Mouse (Mus musculus): Measurements from ENCODE around the gene Ctrb1. TPM values are rescaled to one million over a fixed set of nuclear protein-coding genes. Genes with fewer than 3 reads are reported as not detected.

Ctrb1 gene
- polyA plus RNA-seq, 1 experiment from 2014 or later, result 387 TPM

- Histone ChIP-seq H3K4me3 (ENCODE audit: low read depth, low read length) (no peak overlapping the region), H3K9ac (ENCODE audit: low read length) (no peak overlapping the region), H3K4me2 (ENCODE audit: low read length) (peak overlapping the region; percentile 20; the same call in 1 of the 2 replicates), H3K27me3 (replicated peaks; ENCODE audit: control insufficient read depth, insufficient read depth, low read length) (no peaks in the 10 kb centered on the region), H3K36me3 (ENCODE audit: control insufficient read depth, insufficient read depth, low read length) (peaks cover 1% of the 10 kb centered on the region; the same call in 1 of the 2 replicates), H3K4me1 (replicated peaks; ENCODE audit: control insufficient read depth, insufficient read depth, low read length) (peaks cover 33% of the 10 kb centered on the region), H3K27ac (ENCODE audit: low read depth) (peak overlapping the region; percentile 74), H3K9me3 (ENCODE audit: control insufficient read depth, low read length) (no peaks in the 10 kb centered on the region)
- DNase-seq (ENCODE audit: low spot score), result no peak
- no peak; the same call in 1 of the 2 replicates for ATAC-seq (replicated peaks; ENCODE audit: low FRiP score, low TSS enrichment, low read depth)
- 57% methylated on average over 7 of the region's 7 CpGs for WGBS
Measured at GRCm38 (mm10) chr8:111726102-111726900, 35.5 kb upstream of the Ctrb1 start.

- DNase-seq (ENCODE audit: low spot score) (no peak), ATAC-seq (replicated peaks; ENCODE audit: low FRiP score, low TSS enrichment, low read depth) (no peak)
Measured at GRCm38 (mm10) chr8:111725341-111725740, 34.5 kb upstream of the Ctrb1 start.

GRCm38 (mm10) chr8:111720115-111720544, 29.3 kb upstream of the Ctrb1 start:
- Histone ChIP-seq H3K27ac (ENCODE audit: low read depth) (no peak overlapping the region), H3K4me2 (ENCODE audit: low read length) (no peak overlapping the region), H3K36me3 (ENCODE audit: control insufficient read depth, insufficient read depth, low read length) (peaks cover 30% of the 10 kb centered on the region), H3K27me3 (replicated peaks; ENCODE audit: control insufficient read depth, insufficient read depth, low read length) (no peaks in the 10 kb centered on the region), H3K9me3 (ENCODE audit: control insufficient read depth, low read length) (no peaks in the 10 kb centered on the region), H3K4me1 (replicated peaks; ENCODE audit: control insufficient read depth, insufficient read depth, low read length) (peaks cover 29% of the 10 kb centered on the region), H3K4me3 (ENCODE audit: low read depth, low read length) (no peak overlapping the region), H3K9ac (ENCODE audit: low read length) (no peak overlapping the region)
- no peak for DNase-seq (ENCODE audit: low spot score)
- WGBS, result 41% methylated on average over 4 of the region's 4 CpGs
- no peak for ATAC-seq (replicated peaks; ENCODE audit: low FRiP score, low TSS enrichment, low read depth)

More at GRCm38 (mm10) chr8:111725341-111725740, 34.5 kb upstream of the Ctrb1 start:
- Histone ChIP-seq H3K4me3 (ENCODE audit: low read depth, low read length) (no peak overlapping the region), H3K9me3 (ENCODE audit: control insufficient read depth, low read length) (no peaks in the 10 kb centered on the region), H3K36me3 (ENCODE audit: control insufficient read depth, insufficient read depth, low read length) (peaks cover 11% of the 10 kb centered on the region), H3K27me3 (replicated peaks; ENCODE audit: control insufficient read depth, insufficient read depth, low read length) (no peaks in the 10 kb centered on the region), H3K4me1 (replicated peaks; ENCODE audit: control insufficient read depth, insufficient read depth, low read length) (peaks cover 23% of the 10 kb centered on the region), H3K9ac (ENCODE audit: low read length) (no peak overlapping the region), H3K4me2 (ENCODE audit: low read length) (no peak overlapping the region), H3K27ac (ENCODE audit: low read depth) (no peak overlapping the region)
- WGBS, result 92% methylated on average over 6 of the region's 6 CpGs

- peaks cover 42% of the 10 kb centered on the region for H3K36me3 ChIP-seq (ENCODE audit: control insufficient read depth, insufficient read depth, low read length)
- no peak overlapping the region for H3K4me2 ChIP-seq (ENCODE audit: low read length)
- no peaks in the 10 kb centered on the region for H3K9me3 ChIP-seq (ENCODE audit: control insufficient read depth, low read length)
- H3K27me3 ChIP-seq (replicated peaks; ENCODE audit: control insufficient read depth, insufficient read depth, low read length), result no peaks in the 10 kb centered on the region
- no peak for DNase-seq (ENCODE audit: low spot score)
- H3K4me1 ChIP-seq (replicated peaks; ENCODE audit: control insufficient read depth, insufficient read depth, low read length), result peaks cover 29% of the 10 kb centered on the region
- WGBS, result 37% methylated on average over 5 of the region's 5 CpGs
- no peak overlapping the region for H3K9ac ChIP-seq (ENCODE audit: low read length)
- no peak overlapping the region for H3K4me3 ChIP-seq (ENCODE audit: low read depth, low read length)
- H3K27ac ChIP-seq (ENCODE audit: low read depth), result peak overlapping the region; percentile 84; the same call in 1 of the 2 replicates
- no peak for ATAC-seq (replicated peaks; ENCODE audit: low FRiP score, low TSS enrichment, low read depth)
Measured at GRCm38 (mm10) chr8:111718937-111719336, 28.1 kb upstream of the Ctrb1 start.

- DNase-seq (ENCODE audit: low spot score), result no peak
- Histone ChIP-seq H3K36me3 (ENCODE audit: control insufficient read depth, insufficient read depth, low read length) (peaks cover 53% of the 10 kb centered on the region), H3K27me3 (replicated peaks; ENCODE audit: control insufficient read depth, insufficient read depth, low read length) (no peaks in the 10 kb centered on the region), H3K9me3 (ENCODE audit: control insufficient read depth, low read length) (no peaks in the 10 kb centered on the region), H3K4me1 (replicated peaks; ENCODE audit: control insufficient read depth, insufficient read depth, low read length) (peaks cover 29% of the 10 kb centered on the region), H3K9ac (ENCODE audit: low read length) (peak overlapping the region; percentile 14; the same call in 1 of the 2 replicates), H3K4me2 (ENCODE audit: low read length) (no peak overlapping the region), H3K27ac (ENCODE audit: low read depth) (peak overlapping the region; percentile 84), H3K4me3 (ENCODE audit: low read depth, low read length) (no peak overlapping the region)
- no peak for ATAC-seq (replicated peaks; ENCODE audit: low FRiP score, low TSS enrichment, low read depth)
- 52% methylated on average over 6 of the region's 6 CpGs for WGBS
Measured at GRCm38 (mm10) chr8:111717866-111718265, 27.1 kb upstream of the Ctrb1 start.

GRCm38 (mm10) chr8:111717488-111717792, 26.6 kb upstream of the Ctrb1 start:
- H3K4me1 ChIP-seq (replicated peaks; ENCODE audit: control insufficient read depth, insufficient read depth, low read length), result peaks cover 29% of the 10 kb centered on the region

GRCm38 (mm10) chr8:111716603-111717487, 26.0 kb upstream of the Ctrb1 start:
- Histone ChIP-seq H3K27ac (ENCODE audit: low read depth) (peak overlapping the region; percentile 84), H3K4me3 (ENCODE audit: low read depth, low read length) (no peak overlapping the region), H3K9me3 (ENCODE audit: control insufficient read depth, low read length) (no peaks in the 10 kb centered on the region), H3K9ac (ENCODE audit: low read length) (0 out of 2 replicates have a peak overlapping the region, but pooled peaks have one; percentile 14), H3K4me1 (replicated peaks; ENCODE audit: control insufficient read depth, insufficient read depth, low read length) (peaks cover 29% of the 10 kb centered on the region), H3K27me3 (replicated peaks; ENCODE audit: control insufficient read depth, insufficient read depth, low read length) (no peaks in the 10 kb centered on the region), H3K36me3 (ENCODE audit: control insufficient read depth, insufficient read depth, low read length) (peaks cover 63% of the 10 kb centered on the region), H3K4me2 (ENCODE audit: low read length) (peak overlapping the region; percentile 6; the same call in 1 of the 2 replicates)
- WGBS, result 48% methylated on average over 10 of the region's 10 CpGs
- ATAC-seq (replicated peaks; ENCODE audit: low FRiP score, low TSS enrichment, low read depth) (0 out of 2 replicates have a peak, but pooled peaks have one; percentile 10), DNase-seq (ENCODE audit: low spot score) (no peak)

More at GRCm38 (mm10) chr8:111717488-111717792, 26.6 kb upstream of the Ctrb1 start:
- Histone ChIP-seq H3K36me3 (ENCODE audit: control insufficient read depth, insufficient read depth, low read length) (peaks cover 57% of the 10 kb centered on the region), H3K4me2 (ENCODE audit: low read length) (peak overlapping the region; percentile 6; the same call in 1 of the 2 replicates), H3K9me3 (ENCODE audit: control insufficient read depth, low read length) (no peaks in the 10 kb centered on the region), H3K27me3 (replicated peaks; ENCODE audit: control insufficient read depth, insufficient read depth, low read length) (no peaks in the 10 kb centered on the region), H3K4me3 (ENCODE audit: low read depth, low read length) (no peak overlapping the region), H3K27ac (ENCODE audit: low read depth) (peak overlapping the region; percentile 84), H3K9ac (ENCODE audit: low read length) (peak overlapping the region; percentile 14; the same call in 1 of the 2 replicates)
- WGBS, result 71% methylated on average over 4 of the region's 4 CpGs
- DNase-seq (ENCODE audit: low spot score), result no peak
- ATAC-seq (replicated peaks; ENCODE audit: low FRiP score, low TSS enrichment, low read depth), result no peak

GRCm38 (mm10) chr8:111715514-111715913, 24.7 kb upstream of the Ctrb1 start:
- H3K4me2 ChIP-seq (ENCODE audit: low read length), result no peak overlapping the region

More at GRCm38 (mm10) chr8:111715514-111715913, 24.7 kb upstream of the Ctrb1 start:
- Histone ChIP-seq H3K27me3 (replicated peaks; ENCODE audit: control insufficient read depth, insufficient read depth, low read length) (no peaks in the 10 kb centered on the region), H3K9ac (ENCODE audit: low read length) (no peak overlapping the region), H3K27ac (ENCODE audit: low read depth) (no peak overlapping the region), H3K9me3 (ENCODE audit: control insufficient read depth, low read length) (no peaks in the 10 kb centered on the region), H3K36me3 (ENCODE audit: control insufficient read depth, insufficient read depth, low read length) (peaks cover 67% of the 10 kb centered on the region), H3K4me1 (replicated peaks; ENCODE audit: control insufficient read depth, insufficient read depth, low read length) (peaks cover 29% of the 10 kb centered on the region), H3K4me3 (ENCODE audit: low read depth, low read length) (no peak overlapping the region)
- ATAC-seq (replicated peaks; ENCODE audit: low FRiP score, low TSS enrichment, low read depth), result no peak
- 83% methylated on average over 13 of the region's 13 CpGs for WGBS
- no peak for DNase-seq (ENCODE audit: low spot score)
